Mouse (Mus musculus) left cerebral cortex, adult 2 months (tissue): ENCODE results near the gene Lrrc8c. TPM values are rescaled to one million over a fixed set of nuclear protein-coding genes. Genes with fewer than 3 reads are reported as not detected.

ENCODE experiments used
- DNase-seq, 2 experiments: peaks; one replicate each; pipeline ENCODE4 v3.0.0; 2021 to 2022; ENCODE audit warnings: low spot score in 2 of 2, mixed read lengths in 1 of 2; ENCODE audit errors: extremely low spot score in 1 of 2
- H3K27ac ChIP-seq: fragments of 200-600 bp; 2 replicates; pipeline ENCODE4 v1.8.1; 2022
- H3K4me3 ChIP-seq: fragments of 200-600 bp; 2 replicates; pipeline ENCODE4 v1.8.1; 2022
- CTCF ChIP-seq: fragments of 200-600 bp; IDR thresholded peaks from 2 replicates; pipeline ENCODE4 v1.8.1; 2022; ENCODE audit warnings: antibody characterized with exemption, mild to moderate bottlenecking, moderate library complexity
- intact Hi-C: fragments of 180-260 bp; cut with DNase I; formaldehyde crosslinking; loops from one replicate; pipeline ENCODE4 v1.15.1; 2025
- total RNA-seq, 2 experiments: library from RNA; stranded (reverse); gene quantifications; 2 replicates each; pipeline ENCODE4 v1.2.3; 2021

Gene Lrrc8c
- total RNA-seq, 2 experiments from 2014 or later = 32.7 to 37.5 TPM

GRCm38 (mm10) chr5:105615871-105616454, 96.8 kb downstream of the Lrrc8c start:
- no peak overlapping the region for H3K27ac ChIP-seq
- H3K4me3 ChIP-seq = no peak overlapping the region
- TF ChIP-seq CTCF = no peak
- intact Hi-C loops = loop anchor here (2.0 kb wide), 1 partner anchor 39 kb away; no protein-coding TSS in a partner anchor
- DNase-seq = no peak

GRCm38 (mm10) chr5:105616538-105616937, 97.3 kb downstream of the Lrrc8c start:
- H3K4me3 ChIP-seq = no peak overlapping the region
- no peak for DNase-seq
- no peak for TF ChIP-seq CTCF
- no peak overlapping the region for H3K27ac ChIP-seq
- intact Hi-C loops = no loop called here

GRCm38 (mm10) chr5:105618510-105618909, 99.3 kb downstream of the Lrrc8c start:
- intact Hi-C loops = no loop called here
- no peak overlapping the region for H3K4me3 ChIP-seq
- DNase-seq = no peak
- no peak for TF ChIP-seq CTCF
- no peak overlapping the region for H3K27ac ChIP-seq

- peak; percentile 36 for TF ChIP-seq CTCF
- intact Hi-C loops = no loop called here
- no peak overlapping the region for H3K27ac ChIP-seq
These were observed 100.5 kb downstream of the Lrrc8c start for GRCm38 (mm10) chr5:105619666-105620065.

GRCm38 (mm10) chr5:105620505-105621116, 101.4 kb downstream of the Lrrc8c start:
- peak; percentile 33 to 59 for DNase-seq
- Histone ChIP-seq H3K4me3 (no peak overlapping the region), H3K27ac (peak overlapping the region; percentile 28)
- intact Hi-C loops = no loop called here
- TF ChIP-seq CTCF = no peak

More at GRCm38 (mm10) chr5:105619666-105620065, 100.5 kb downstream of the Lrrc8c start:
- DNase-seq = no peak
- H3K4me3 ChIP-seq = no peak overlapping the region

GRCm38 (mm10) chr5:105623074-105623713, 104.0 kb downstream of the Lrrc8c start:
- Histone ChIP-seq H3K27ac (no peak overlapping the region), H3K4me3 (no peak overlapping the region)
- intact Hi-C loops = no loop called here
- DNase-seq = no peak
- TF ChIP-seq CTCF = no peak

- Histone ChIP-seq H3K27ac (no peak overlapping the region), H3K4me3 (no peak overlapping the region)
- intact Hi-C loops = no loop called here
- no peak for DNase-seq
- no peak for TF ChIP-seq CTCF
These were observed 105.1 kb downstream of the Lrrc8c start for GRCm38 (mm10) chr5:105624257-105624656.

- intact Hi-C loops = no loop called here
- DNase-seq = no peak
- no peak overlapping the region for H3K4me3 ChIP-seq
- H3K27ac ChIP-seq = no peak overlapping the region
- TF ChIP-seq CTCF = no peak
These were observed 106.4 kb downstream of the Lrrc8c start for GRCm38 (mm10) chr5:105625504-105626150.

GRCm38 (mm10) chr5:105626355-105626754, 107.2 kb downstream of the Lrrc8c start:
- no peak overlapping the region for H3K27ac ChIP-seq
- TF ChIP-seq CTCF = no peak
- intact Hi-C loops = no loop called here
- DNase-seq = no peak
- no peak overlapping the region for H3K4me3 ChIP-seq

GRCm38 (mm10) chr5:105627093-105627492, 107.9 kb downstream of the Lrrc8c start:
- TF ChIP-seq CTCF = no peak
- no peak for DNase-seq
- Histone ChIP-seq H3K27ac (no peak overlapping the region), H3K4me3 (no peak overlapping the region)
- intact Hi-C loops = no loop called here

GRCm38 (mm10) chr5:105629955-105630354, 110.8 kb downstream of the Lrrc8c start:
- TF ChIP-seq CTCF = no peak

GRCm38 (mm10) chr5:105632066-105632465, 112.9 kb downstream of the Lrrc8c start:
- peak overlapping the region; percentile 47; the same call in 1 of the 2 replicates for H3K27ac ChIP-seq
- intact Hi-C loops = no loop called here
- peak in 1 of 2 experiments; percentile 35 for DNase-seq
- H3K4me3 ChIP-seq = no peak overlapping the region
- TF ChIP-seq CTCF = no peak

More at GRCm38 (mm10) chr5:105629955-105630354, 110.8 kb downstream of the Lrrc8c start:
- no peak overlapping the region for H3K27ac ChIP-seq
- no peak overlapping the region for H3K4me3 ChIP-seq
- no peak for DNase-seq
- intact Hi-C loops = no loop called here
